9 mouse cellular contexts compared by ENCODE assay signal in the genomic region with DNA sequence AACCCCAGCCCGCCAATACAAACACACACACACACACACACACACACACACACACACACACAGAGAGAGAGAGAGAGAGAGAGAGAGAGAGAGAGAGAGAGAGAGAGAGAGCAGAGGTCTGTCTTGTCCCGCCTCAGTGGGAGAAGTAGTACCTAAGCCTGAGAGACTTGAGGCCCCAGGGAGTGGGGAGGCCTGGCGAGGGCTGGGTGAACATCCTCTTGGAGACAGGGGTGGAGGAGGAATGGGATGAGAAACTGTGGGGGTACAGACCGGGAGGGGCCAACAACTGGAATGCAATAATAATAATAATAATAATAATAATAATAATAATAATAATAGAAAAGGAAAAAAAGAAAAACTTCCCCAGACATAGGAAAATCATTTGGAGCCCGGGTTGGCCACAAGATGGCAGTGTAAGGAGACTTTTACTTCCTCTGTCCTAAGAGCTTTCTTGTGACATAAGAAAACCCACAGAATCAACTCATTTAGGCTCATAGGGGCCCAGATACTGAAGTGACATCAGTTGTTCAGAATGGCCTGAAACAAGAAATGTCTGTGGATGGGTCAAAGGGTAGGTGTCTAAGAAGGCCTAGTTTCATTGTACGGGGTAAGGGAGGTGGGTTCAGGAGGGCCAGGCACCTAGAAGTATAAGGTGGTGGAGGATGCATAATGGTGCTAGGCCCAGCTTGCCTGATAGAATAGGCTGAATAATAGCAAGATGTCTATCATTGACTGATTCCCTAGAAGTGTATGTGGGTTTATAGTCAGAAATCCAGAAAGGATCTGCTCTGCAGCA. TPM values are rescaled to one million over a fixed set of nuclear protein-coding genes. Genes with fewer than 3 reads are reported as not detected.
DNase-seq lines count a peak whose midpoint lies in the region; ATAC-seq and TF ChIP-seq lines count a peak whose summit lies in the region.
"Had no signal": no experiment of that assay in that cellular context is flagged by ENCODE, and none has a peak within 500 bp of the region (broad histone marks: within the 10 kb centered on the region; RNA-seq: fewer than 3 reads in every experiment).

No protein-coding gene starts in this region.

- H3K9ac ChIP-seq in embryonic facial prominence, embryonic 11.5 days (replicated peaks; ENCODE audit: low read length): no peak overlapping the region
- H3K9ac ChIP-seq in limb, embryonic 14.5 days (ENCODE audit: low read depth, low read length, severe bottlenecking): no peak overlapping the region
- H3K9ac ChIP-seq: limb, embryonic 12.5 days had no signal

- no peak overlapping the region for H3K4me3 ChIP-seq in embryonic facial prominence, embryonic 11.5 days (ENCODE audit: low read depth, low read length)
- no peak overlapping the region for H3K4me3 ChIP-seq in limb, embryonic 14.5 days (replicated peaks; ENCODE audit: low read length)
- H3K4me3 ChIP-seq: limb, embryonic 12.5 days had no signal

- H3K4me1 ChIP-seq in embryonic facial prominence, embryonic 11.5 days (ENCODE audit: control insufficient read depth, insufficient read depth, low read length): no peaks in the 10 kb centered on the region
- H3K4me1 ChIP-seq in limb, embryonic 14.5 days (ENCODE audit: control insufficient read depth, insufficient read depth, low read length): 0 out of 2 replicates have a peak, but pooled peaks cover 3% of the 10 kb centered on the region

- no peak overlapping the region for H3K4me2 ChIP-seq in embryonic facial prominence, embryonic 11.5 days (ENCODE audit: low read depth, low read length)
- H3K4me2 ChIP-seq in limb, embryonic 14.5 days (replicated peaks; ENCODE audit: low read depth, low read length, severe bottlenecking): no peak overlapping the region
- H3K4me2 ChIP-seq: limb, embryonic 12.5 days had no signal

- 47% methylated on average over 6 of the region's 6 CpGs for WGBS in embryonic facial prominence, embryonic 11.5 days
- WGBS in limb, embryonic 14.5 days: 51% methylated on average over 6 of the region's 6 CpGs

- no peak for ATAC-seq in embryonic facial prominence, embryonic 11.5 days (replicated peaks; ENCODE audit: insufficient number of reproducible peaks, low FRiP score, low TSS enrichment, low read depth)
- ATAC-seq in limb, embryonic 14.5 days (ENCODE audit: low FRiP score, low read depth): no peak

- no peaks in the 10 kb centered on the region for H3K36me3 ChIP-seq in embryonic facial prominence, embryonic 11.5 days (replicated peaks; ENCODE audit: control insufficient read depth, insufficient read depth, low read depth, low read length)
- no peaks in the 10 kb centered on the region for H3K36me3 ChIP-seq in limb, embryonic 14.5 days (ENCODE audit: control insufficient read depth, insufficient read depth, low read length)
- H3K36me3 ChIP-seq: limb, embryonic 12.5 days had no signal

- no peaks in the 10 kb centered on the region for H3K27me3 ChIP-seq in embryonic facial prominence, embryonic 11.5 days (ENCODE audit: control insufficient read depth, insufficient read depth, low read length)
- no peaks in the 10 kb centered on the region for H3K27me3 ChIP-seq in limb, embryonic 14.5 days (ENCODE audit: control insufficient read depth, insufficient read depth, low read length)
- H3K27me3 ChIP-seq: limb, embryonic 12.5 days had no signal

- no peak overlapping the region for H3K27ac ChIP-seq in embryonic facial prominence, embryonic 11.5 days (replicated peaks; ENCODE audit: low read depth, low read length)
- H3K27ac ChIP-seq in limb, embryonic 14.5 days (replicated peaks; ENCODE audit: low read depth, low read length): no peak overlapping the region
- H3K27ac ChIP-seq: limb, embryonic 12.5 days had no signal

- H3K9me3 ChIP-seq in embryonic facial prominence, embryonic 11.5 days (replicated peaks; ENCODE audit: control insufficient read depth, low read length): no peaks in the 10 kb centered on the region
- H3K9me3 ChIP-seq in limb, embryonic 14.5 days (ENCODE audit: control insufficient read depth, low read length): no peaks in the 10 kb centered on the region
- H3K9me3 ChIP-seq: limb, embryonic 12.5 days had no signal

- DNase-seq in layer of hippocampus, postnatal 10 days (ENCODE audit: low spot score in 2 of 2): peak; percentile 44 to 54
- no peak for DNase-seq in layer of hippocampus, adult 9-11 months
- DNase-seq in CD4-positive, CD25-positive, alpha-beta regulatory T cell, adult 2 months (ENCODE audit: low read depth, low spot score): peak; percentile 68
- peak; percentile 57 for DNase-seq in NIH3T3 (ENCODE audit: low read depth)
- peak; percentile 59 for DNase-seq in embryonic facial prominence, embryonic 11.5 days (ENCODE audit: low spot score)
- DNase-seq in limb, embryonic 14.5 days (ENCODE audit: low spot score): peak; percentile 58
- DNase-seq in thymus, postnatal 25 days: peak; percentile 53

- TF ChIP-seq POLR2A in limb, embryonic 14.5 days (IDR thresholded peaks at IDR 0.05; ENCODE audit: borderline replicate concordance, extremely low read depth, insufficient read depth, insufficient read length): no peak

RNA-seq across cellular contexts. Expression of a gene that starts 8.9 kb away (rescaled TPM):
- total RNA-seq in layer of hippocampus, postnatal 10 days (2021): 1 to 10 TPM; 4.5 to 4.6 TPM
- polyA plus RNA-seq in embryonic facial prominence, embryonic 11.5 days (2014; fragmentation: Nextera tagmentation; extraction: Ambion mirVana): 41.9 and 42.6 TPM in 2 replicates
- 166 and 196 TPM in 2 replicates for polyA plus RNA-seq in limb, embryonic 14.5 days (2012; rRNA removed)
- polyA plus RNA-seq in limb, embryonic 14.5 days (2014; fragmentation: Nextera tagmentation; extraction: Ambion mirVana): 466 and 598 TPM in 2 replicates

RNA-seq across cellular contexts. Expression of a gene that starts 49.3 kb away (rescaled TPM):
- total RNA-seq in layer of hippocampus, postnatal 10 days (2021): not detected
- polyA plus RNA-seq in embryonic facial prominence, embryonic 11.5 days (2014; fragmentation: Nextera tagmentation; extraction: Ambion mirVana): not detected in 2 replicates
- polyA plus RNA-seq in limb, embryonic 14.5 days (2012; rRNA removed): 0.04 TPM in 1 of 2 replicates, not detected in the other
- not detected in 2 replicates for polyA plus RNA-seq in limb, embryonic 14.5 days (2014; fragmentation: Nextera tagmentation; extraction: Ambion mirVana)
- polyA plus RNA-seq: small intestine, adult 2 months had no signal
